Mouse (Mus musculus): ENCODE results near the gene Wdr74. TPM values are rescaled to one million over a fixed set of nuclear protein-coding genes. Genes with fewer than 3 reads are reported as not detected.

Gene Wdr74
- polyA plus RNA-seq (2012; rRNA removed) = 18.3 and 21.8 TPM in 2 replicates

DNA sequence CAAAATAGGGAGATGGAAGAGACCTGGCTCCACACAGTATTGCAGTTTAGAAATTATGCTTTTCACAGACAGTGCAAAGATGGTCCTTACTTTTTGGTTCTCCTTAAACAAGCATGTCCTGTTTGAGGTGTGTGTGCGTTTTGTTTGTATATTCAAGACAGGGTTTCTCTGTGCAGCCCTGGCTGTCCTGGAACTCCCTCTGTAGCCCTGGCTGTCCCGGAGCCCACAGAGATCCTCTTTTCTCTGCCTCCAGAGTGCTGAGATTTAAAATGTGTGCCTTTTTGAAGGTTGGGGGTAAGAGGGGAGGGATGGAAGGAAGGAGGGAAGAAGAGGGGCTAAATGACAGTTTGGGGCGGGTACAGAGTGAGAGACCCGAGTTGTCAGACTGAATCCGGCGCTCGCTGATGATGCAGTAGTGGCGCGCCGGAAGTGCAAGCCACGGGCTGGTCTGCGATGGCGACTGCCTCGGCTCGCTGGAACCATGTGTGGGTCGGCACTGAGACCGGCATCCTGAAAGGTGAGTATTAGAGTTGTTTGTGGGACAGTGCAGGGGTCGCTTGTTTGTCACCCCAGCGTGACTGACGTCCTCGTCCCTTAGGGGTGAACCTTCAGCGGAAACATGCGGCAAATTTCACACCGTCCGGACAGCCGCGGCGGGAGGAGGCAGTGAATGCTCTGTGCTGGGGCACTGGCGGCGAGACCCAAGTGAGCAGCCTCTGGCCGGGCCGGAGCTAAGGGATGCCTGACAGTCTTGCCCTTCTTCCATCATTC is at the start of gene Wdr74:
Wdr74 (plus strand) TSS at position 439 of the 771 bp plus-strand sequence.
- H3K4me3 ChIP-seq (ENCODE audit: control insufficient read depth, low read depth, low read length) = peak within 1 kb of the TSS; percentile 90
- peaks cover 3% of the 10 kb centered on the region for H3K4me1 ChIP-seq (ENCODE audit: control insufficient read depth, insufficient read depth, low read length)
- H3K27me3 ChIP-seq (ENCODE audit: control insufficient read depth, insufficient read depth, low read length) = no peaks in the 10 kb centered on the region
- H3K27ac ChIP-seq (ENCODE audit: control insufficient read depth, insufficient read depth, low read depth, low read length) = peak within 1 kb of the TSS; percentile 97
- H3K36me3 ChIP-seq (ENCODE audit: control insufficient read depth, insufficient read depth, low read length) = no peaks in the 10 kb centered on the region; the same call in 1 of the 2 replicates
- TF ChIP-seq CTCF (IDR thresholded peaks at IDR 0.05; ENCODE audit: control insufficient read depth, insufficient read depth, insufficient replicate concordance, low read depth, low read length) (no peak), POLR2A (IDR thresholded peaks at IDR 0.05; ENCODE audit: control insufficient read depth, low read depth, low read length) (peak; percentile 91)

GRCm38 (mm10) chr19:8691871-8692539 is 43.6 kb upstream of the Wdr74 start:
- Histone ChIP-seq H3K4me1 (ENCODE audit: control insufficient read depth, insufficient read depth, low read length) (no peaks in the 10 kb centered on the region), H3K4me3 (ENCODE audit: control insufficient read depth, low read depth, low read length) (no peak overlapping the region), H3K36me3 (ENCODE audit: control insufficient read depth, insufficient read depth, low read length) (no peaks in the 10 kb centered on the region), H3K27me3 (ENCODE audit: control insufficient read depth, insufficient read depth, low read length) (no peaks in the 10 kb centered on the region), H3K27ac (ENCODE audit: control insufficient read depth, insufficient read depth, low read depth, low read length) (no peak overlapping the region)
- TF ChIP-seq POLR2A (IDR thresholded peaks at IDR 0.05; ENCODE audit: control insufficient read depth, low read depth, low read length) = no peak
- TF ChIP-seq CTCF (IDR thresholded peaks at IDR 0.05; ENCODE audit: control insufficient read depth, insufficient read depth, insufficient replicate concordance, low read depth, low read length) = no peak

DNA sequence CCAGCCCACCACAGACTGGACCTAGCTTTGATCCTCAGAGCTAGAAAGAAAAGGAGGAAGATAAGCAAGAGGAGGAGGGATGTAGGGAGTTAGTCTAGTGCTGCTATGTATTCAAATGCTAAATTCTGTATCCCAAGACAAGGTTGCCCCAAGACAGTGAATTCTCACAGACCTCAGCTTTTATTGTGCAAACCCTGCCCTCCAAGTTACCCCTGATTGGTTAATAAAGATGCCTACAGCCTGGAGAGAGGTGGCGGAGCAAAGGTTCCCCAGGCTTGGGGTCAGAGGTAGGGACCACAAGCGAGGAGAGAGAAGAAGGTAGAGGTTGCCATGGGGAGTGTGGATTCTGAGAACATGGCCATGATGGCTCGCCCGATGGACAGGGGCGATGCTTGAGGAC is 42.9 kb upstream of the Wdr74 start:
- no peaks in the 10 kb centered on the region for H3K36me3 ChIP-seq (ENCODE audit: control insufficient read depth, insufficient read depth, low read length)
- H3K27me3 ChIP-seq (ENCODE audit: control insufficient read depth, insufficient read depth, low read length) = no peaks in the 10 kb centered on the region
- TF ChIP-seq POLR2A (IDR thresholded peaks at IDR 0.05; ENCODE audit: control insufficient read depth, low read depth, low read length) = no peak
- TF ChIP-seq CTCF (IDR thresholded peaks at IDR 0.05; ENCODE audit: control insufficient read depth, insufficient read depth, insufficient replicate concordance, low read depth, low read length) = no peak
- no peaks in the 10 kb centered on the region for H3K4me1 ChIP-seq (ENCODE audit: control insufficient read depth, insufficient read depth, low read length)
- H3K27ac ChIP-seq (ENCODE audit: control insufficient read depth, insufficient read depth, low read depth, low read length) = no peak overlapping the region
- no peak overlapping the region for H3K4me3 ChIP-seq (ENCODE audit: control insufficient read depth, low read depth, low read length)

GRCm38 (mm10) chr19:8695330-8695729 is 40.3 kb upstream of the Wdr74 start:
- TF ChIP-seq POLR2A (IDR thresholded peaks at IDR 0.05; ENCODE audit: control insufficient read depth, low read depth, low read length) (no peak), CTCF (IDR thresholded peaks at IDR 0.05; ENCODE audit: control insufficient read depth, insufficient read depth, insufficient replicate concordance, low read depth, low read length) (peak; percentile 37; the same call in 1 of the 2 replicates)
- H3K4me1 ChIP-seq (ENCODE audit: control insufficient read depth, insufficient read depth, low read length) = no peaks in the 10 kb centered on the region
- no peak overlapping the region for H3K27ac ChIP-seq (ENCODE audit: control insufficient read depth, insufficient read depth, low read depth, low read length)
- H3K27me3 ChIP-seq (ENCODE audit: control insufficient read depth, insufficient read depth, low read length) = no peaks in the 10 kb centered on the region
- no peaks in the 10 kb centered on the region for H3K36me3 ChIP-seq (ENCODE audit: control insufficient read depth, insufficient read depth, low read length)
- no peak overlapping the region for H3K4me3 ChIP-seq (ENCODE audit: control insufficient read depth, low read depth, low read length)

- no peaks in the 10 kb centered on the region for H3K4me1 ChIP-seq (ENCODE audit: control insufficient read depth, insufficient read depth, low read length)
- no peaks in the 10 kb centered on the region for H3K36me3 ChIP-seq (ENCODE audit: control insufficient read depth, insufficient read depth, low read length)
- no peaks in the 10 kb centered on the region for H3K27me3 ChIP-seq (ENCODE audit: control insufficient read depth, insufficient read depth, low read length)
- TF ChIP-seq POLR2A (IDR thresholded peaks at IDR 0.05; ENCODE audit: control insufficient read depth, low read depth, low read length) = no peak
- no peak for TF ChIP-seq CTCF (IDR thresholded peaks at IDR 0.05; ENCODE audit: control insufficient read depth, insufficient read depth, insufficient replicate concordance, low read depth, low read length)
- H3K4me3 ChIP-seq (ENCODE audit: control insufficient read depth, low read depth, low read length) = no peak overlapping the region
- H3K27ac ChIP-seq (ENCODE audit: control insufficient read depth, insufficient read depth, low read depth, low read length) = no peak overlapping the region
Measured at GRCm38 (mm10) chr19:8699652-8700051, 36.0 kb upstream of the Wdr74 start.

GRCm38 (mm10) chr19:8702458-8702857 is 33.2 kb upstream of the Wdr74 start:
- no peaks in the 10 kb centered on the region for H3K36me3 ChIP-seq (ENCODE audit: control insufficient read depth, insufficient read depth, low read length)
- H3K27me3 ChIP-seq (ENCODE audit: control insufficient read depth, insufficient read depth, low read length) = no peaks in the 10 kb centered on the region
- H3K27ac ChIP-seq (ENCODE audit: control insufficient read depth, insufficient read depth, low read depth, low read length) = no peak overlapping the region
- H3K4me3 ChIP-seq (ENCODE audit: control insufficient read depth, low read depth, low read length) = no peak overlapping the region
- no peak for TF ChIP-seq CTCF (IDR thresholded peaks at IDR 0.05; ENCODE audit: control insufficient read depth, insufficient read depth, insufficient replicate concordance, low read depth, low read length)
- TF ChIP-seq POLR2A (IDR thresholded peaks at IDR 0.05; ENCODE audit: control insufficient read depth, low read depth, low read length) = no peak
- no peaks in the 10 kb centered on the region for H3K4me1 ChIP-seq (ENCODE audit: control insufficient read depth, insufficient read depth, low read length)

DNA sequence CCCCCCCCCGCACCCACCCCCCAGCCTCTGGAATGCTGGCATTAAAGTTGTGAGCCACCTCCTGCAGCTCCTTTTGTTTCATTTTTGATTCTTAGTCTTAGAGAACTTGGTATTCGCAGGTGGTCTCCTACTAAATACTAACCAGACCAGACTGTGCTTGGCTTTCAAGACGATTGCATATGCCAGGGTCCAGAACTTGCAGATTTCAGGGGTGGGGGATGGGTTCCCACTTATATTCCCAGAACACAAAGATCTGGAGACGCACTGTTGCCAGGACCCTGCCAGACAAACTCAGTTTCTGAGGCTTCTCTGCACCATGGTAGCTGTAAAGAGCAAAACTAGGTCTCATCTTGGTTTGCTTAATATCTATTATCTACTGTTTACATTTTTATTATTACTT is 32.1 kb upstream of the Wdr74 start:
- TF ChIP-seq POLR2A (IDR thresholded peaks at IDR 0.05; ENCODE audit: control insufficient read depth, low read depth, low read length) = no peak
- no peak for TF ChIP-seq CTCF (IDR thresholded peaks at IDR 0.05; ENCODE audit: control insufficient read depth, insufficient read depth, insufficient replicate concordance, low read depth, low read length)
- H3K27ac ChIP-seq (ENCODE audit: control insufficient read depth, insufficient read depth, low read depth, low read length) = no peak overlapping the region
- no peak overlapping the region for H3K4me3 ChIP-seq (ENCODE audit: control insufficient read depth, low read depth, low read length)

More for the DNA sequence above, 32.1 kb upstream of the Wdr74 start:
- Histone ChIP-seq H3K27me3 (ENCODE audit: control insufficient read depth, insufficient read depth, low read length) (no peaks in the 10 kb centered on the region), H3K36me3 (ENCODE audit: control insufficient read depth, insufficient read depth, low read length) (peaks cover 2% of the 10 kb centered on the region; the same call in 1 of the 2 replicates), H3K4me1 (ENCODE audit: control insufficient read depth, insufficient read depth, low read length) (no peaks in the 10 kb centered on the region)
